Mouse (Mus musculus) myocyte (in vitro differentiated cells): ENCODE measurements around the gene Phb.

Experiments
- CEBPB ChIP-seq: IDR thresholded peaks from 2 replicates; pipeline ENCODE4 v1.6.1; 2011; ENCODE audit warnings: mild to moderate bottlenecking, moderate library complexity; ENCODE audit not compliant: poor library complexity, insufficient read depth, severe bottlenecking
- E2F4 ChIP-seq: IDR thresholded peaks from one replicate; pipeline ENCODE4 v1.6.1; 2011; ENCODE audit warnings: mild to moderate bottlenecking, control low read depth, moderate library complexity; ENCODE audit not compliant: insufficient read depth
- MAX ChIP-seq: IDR thresholded peaks from one replicate; pipeline ENCODE4 v1.6.1; 2011; ENCODE audit warnings: low read depth, mild to moderate bottlenecking, control low read depth
- MYOD1 ChIP-seq, 3 experiments: IDR thresholded peaks; one replicate each; pipeline ENCODE4 v1.6.1; 2011; ENCODE audit warnings: control low read depth in 2 of 3, low read depth in 2 of 3, mild to moderate bottlenecking in 2 of 3, moderate library complexity in 1 of 3; ENCODE audit not compliant: insufficient read length in 2 of 3, control insufficient read depth in 1 of 3
- MYOG ChIP-seq, 3 experiments: IDR thresholded peaks; one replicate each; pipeline ENCODE4 v1.6.1; 2011; ENCODE audit warnings: control low read depth in 2 of 3, low read depth in 2 of 3, mild to moderate bottlenecking in 2 of 3; ENCODE audit not compliant: insufficient read length in 2 of 3, control insufficient read depth in 1 of 3, insufficient read depth in 1 of 3
- POLR2A ChIP-seq: IDR thresholded peaks from one replicate; pipeline ENCODE4 v1.6.1; 2011; ENCODE audit warnings: low read depth, mild to moderate bottlenecking, control low read depth, moderate library complexity; ENCODE audit not compliant: insufficient read length
- POLR2AphosphoS2 ChIP-seq: IDR thresholded peaks from one replicate; pipeline ENCODE4 v1.6.1; 2011; ENCODE audit warnings: low read depth, control low read depth; ENCODE audit not compliant: insufficient read length
- REST ChIP-seq: IDR thresholded peaks from one replicate; pipeline ENCODE4 v1.6.1; 2011; ENCODE audit warnings: mild to moderate bottlenecking, control low read depth, moderate library complexity; ENCODE audit not compliant: insufficient read depth, insufficient read length
- TCF12 ChIP-seq: IDR thresholded peaks from one replicate; pipeline ENCODE4 v1.6.1; 2011; ENCODE audit warnings: mild to moderate bottlenecking, control low read depth; ENCODE audit not compliant: poor library complexity, insufficient read depth, severe bottlenecking
- USF1 ChIP-seq: IDR thresholded peaks from one replicate; pipeline ENCODE4 v1.6.1; 2011; ENCODE audit warnings: low read depth, mild to moderate bottlenecking, control low read depth, moderate library complexity

GRCm38 (mm10) chr11:95675498-95675897 is 8.7 kb downstream of the Phb start:
- TF ChIP-seq POLR2A (no peak), USF1 (no peak), TCF12 (no peak), CEBPB (no peak), MAX (no peak), REST (no peak), MYOG (IDR thresholded peaks at IDR 0.05; ENCODE audit: control insufficient read depth in 1 of 3, insufficient read depth in 1 of 3, insufficient read length in 2 of 3, low read depth in 2 of 3) (no peak), MYOD1 (IDR thresholded peaks at IDR 0.05; ENCODE audit: control insufficient read depth in 1 of 3, insufficient read length in 2 of 3, low read depth in 2 of 3) (no peak), E2F4 (no peak), POLR2AphosphoS2 (no peak)
